Mouse (Mus musculus) forebrain, embryonic 12.5 days (tissue): ENCODE measurements around the gene Ncoa3. TPM values are rescaled to one million over a fixed set of nuclear protein-coding genes. Genes with fewer than 3 reads are reported as not detected.

Source experiments
- ATAC-seq: fragments of 200-750 bp; cut with Nextera tagmentation; 2 replicates; pipeline ENCODE4 v1.8.0; 2017; ENCODE audit warnings: moderate TSS enrichment; ENCODE audit not compliant: low FRiP score
- H3K27ac ChIP-seq: fragments of 300-500 bp; sonication (generic); 2 replicates; pipeline ENCODE4 v1.5.1; 2016; ENCODE audit warnings: mild to moderate bottlenecking
- H3K27me3 ChIP-seq: fragments of 300-500 bp; sonication (generic); 2 replicates; pipeline ENCODE4 v1.6.1; 2016; ENCODE audit warnings: mild to moderate bottlenecking
- H3K36me3 ChIP-seq: fragments of 300-500 bp; sonication (generic); replicated peaks from 2 replicates; pipeline ENCODE4 v1.6.1; 2016; ENCODE audit warnings: mild to moderate bottlenecking
- H3K4me1 ChIP-seq: fragments of 300-500 bp; sonication (generic); 2 replicates; pipeline ENCODE4 v1.6.1; 2016
- H3K4me2 ChIP-seq: fragments of 300-500 bp; sonication (generic); 2 replicates; pipeline ENCODE4 v1.6.1; 2016; ENCODE audit warnings: mild to moderate bottlenecking, moderate library complexity
- H3K4me3 ChIP-seq: fragments of 300-500 bp; sonication (generic); replicated peaks from 2 replicates; pipeline ENCODE4 v1.5.1; 2016; ENCODE audit warnings: mild to moderate bottlenecking
- H3K9ac ChIP-seq: fragments of 300-500 bp; sonication (generic); 2 replicates; pipeline ENCODE4 v1.6.1; 2016; ENCODE audit warnings: mild to moderate bottlenecking
- H3K9me3 ChIP-seq: fragments of 300-500 bp; sonication (generic); 2 replicates; pipeline ENCODE4 v1.6.1; 2016
- WGBS: fragments of 180-500 bp; shearing (Covaris S2); methylation state at CpG from one replicate; pipeline ENCODE4 v1.1.7; 2016; 5-methylcytosine and 5-hydroxymethylcytosine counted together
- polyA plus RNA-seq: library from polyadenylated mRNA; unstranded; fragments of >200 nt; fragmentation: Nextera tagmentation; extraction: Ambion mirVana; gene quantifications from 2 replicates; pipeline ENCODE4 v1.2.1, GENCODE M21; 2016

The Ncoa3 gene
- polyA plus RNA-seq, 1 experiment from 2014 or later, result 12.9 TPM

DNA sequence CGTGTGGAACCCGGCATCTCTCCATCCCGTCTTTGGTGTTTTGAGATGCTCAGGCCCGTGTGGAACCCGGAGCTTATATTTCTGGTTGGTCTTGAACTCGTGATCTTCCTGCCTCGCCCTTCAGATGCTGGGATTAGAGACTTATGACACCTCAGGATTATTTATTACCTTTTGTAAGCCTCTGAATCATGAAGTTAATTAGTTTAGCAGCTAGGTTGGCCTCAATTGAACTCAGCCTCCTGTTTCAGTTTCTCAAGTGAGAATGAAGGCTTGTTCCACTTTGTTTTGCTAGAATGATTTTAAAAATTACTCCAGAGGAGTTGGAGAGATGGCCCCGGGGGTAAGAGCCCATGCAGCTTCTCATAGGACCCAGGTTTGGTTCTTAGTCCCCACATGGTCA is 3.3 kb downstream of the Ncoa3 start:
- H3K27ac ChIP-seq, result no peak overlapping the region
- no peak for ATAC-seq
- H3K4me3 ChIP-seq, result no peak overlapping the region
- no peak overlapping the region for H3K4me2 ChIP-seq
- 92% methylated on average over 8 of the region's 8 CpGs for WGBS
- no peaks in the 10 kb centered on the region for H3K27me3 ChIP-seq
- H3K9ac ChIP-seq, result no peak overlapping the region
- no peaks in the 10 kb centered on the region for H3K9me3 ChIP-seq
- peaks cover 35% of the 10 kb centered on the region for H3K4me1 ChIP-seq
- no peaks in the 10 kb centered on the region for H3K36me3 ChIP-seq

DNA sequence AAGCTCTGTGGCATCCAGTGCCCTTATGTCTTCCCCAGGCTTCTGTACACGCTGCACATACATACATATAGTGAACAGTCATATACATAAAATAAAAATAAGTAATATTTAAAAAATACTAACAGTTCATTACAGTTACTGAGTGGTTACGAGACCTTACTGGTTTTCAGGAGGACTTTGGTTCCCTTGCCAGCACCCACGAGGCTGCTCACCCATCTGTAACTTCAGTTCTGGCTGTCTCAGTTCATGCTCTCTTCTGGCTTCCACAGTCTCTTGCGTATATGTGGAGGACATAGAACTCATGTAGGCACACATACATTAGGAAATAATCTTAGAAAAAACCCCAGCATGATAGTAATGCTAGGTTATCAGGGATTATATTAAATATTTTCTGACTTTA is 3.7 kb downstream of the Ncoa3 start:
- no peaks in the 10 kb centered on the region for H3K9me3 ChIP-seq
- H3K27ac ChIP-seq, result no peak overlapping the region
- H3K4me1 ChIP-seq, result peaks cover 39% of the 10 kb centered on the region
- no peaks in the 10 kb centered on the region for H3K27me3 ChIP-seq
- no peak overlapping the region for H3K4me2 ChIP-seq
- WGBS, result 92% methylated on average over 4 of the region's 4 CpGs
- H3K4me3 ChIP-seq, result no peak overlapping the region
- ATAC-seq, result no peak
- no peaks in the 10 kb centered on the region for H3K36me3 ChIP-seq
- no peak overlapping the region for H3K9ac ChIP-seq

- no peaks in the 10 kb centered on the region for H3K9me3 ChIP-seq
- no peak for ATAC-seq
- H3K4me1 ChIP-seq, result peaks cover 48% of the 10 kb centered on the region
- WGBS, result 91% methylated on average over 8 of the region's 8 CpGs
- no peaks in the 10 kb centered on the region for H3K36me3 ChIP-seq
- H3K4me3 ChIP-seq, result no peak overlapping the region
- no peak overlapping the region for H3K27ac ChIP-seq
- H3K9ac ChIP-seq, result no peak overlapping the region
- no peaks in the 10 kb centered on the region for H3K27me3 ChIP-seq
- no peak overlapping the region for H3K4me2 ChIP-seq
These were observed 5.0 kb downstream of the Ncoa3 start for GRCm38 (mm10) chr2:165997256-165997967.

GRCm38 (mm10) chr2:165998969-165999368 is 6.5 kb downstream of the Ncoa3 start:
- H3K27ac ChIP-seq, result no peak overlapping the region
- ATAC-seq, result no peak
- no peaks in the 10 kb centered on the region for H3K27me3 ChIP-seq
- no peak overlapping the region for H3K4me3 ChIP-seq
- H3K4me1 ChIP-seq, result peaks cover 38% of the 10 kb centered on the region
- WGBS, result 32% methylated on average over 4 of the region's 4 CpGs
- H3K36me3 ChIP-seq, result no peaks in the 10 kb centered on the region
- H3K4me2 ChIP-seq, result no peak overlapping the region
- H3K9ac ChIP-seq, result no peak overlapping the region
- H3K9me3 ChIP-seq, result no peaks in the 10 kb centered on the region

DNA sequence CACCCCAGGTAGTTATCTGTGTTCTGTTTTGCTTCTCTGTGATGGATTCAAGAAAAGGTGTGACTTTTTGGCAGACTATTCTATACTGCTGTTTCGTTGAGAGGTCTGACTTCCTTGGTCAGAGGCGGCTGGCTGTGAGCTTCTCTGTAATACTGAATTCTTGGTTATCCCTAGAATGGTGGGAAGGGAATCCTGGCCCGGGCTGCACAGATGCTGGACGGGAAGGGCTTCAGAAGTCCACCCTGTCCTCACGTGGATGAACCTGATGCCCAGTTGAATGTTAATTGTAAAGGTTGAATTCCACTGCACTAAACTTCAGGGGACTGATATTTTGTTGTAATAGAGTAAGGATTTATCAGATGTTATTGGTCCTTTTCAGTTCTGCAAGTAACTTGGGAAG is 7.4 kb downstream of the Ncoa3 start:
- Histone ChIP-seq H3K27ac (no peak overlapping the region), H3K9me3 (no peaks in the 10 kb centered on the region), H3K36me3 (no peaks in the 10 kb centered on the region), H3K9ac (no peak overlapping the region), H3K4me1 (peaks cover 36% of the 10 kb centered on the region), H3K4me3 (no peak overlapping the region), H3K4me2 (peak overlapping the region; percentile 30; the same call in 1 of the 2 replicates), H3K27me3 (no peaks in the 10 kb centered on the region)
- WGBS, result 4% methylated on average over 5 of the region's 5 CpGs
- ATAC-seq, result no peak

- WGBS, result 6% methylated on average over 5 of the region's 5 CpGs
- Histone ChIP-seq H3K27me3 (no peaks in the 10 kb centered on the region), H3K36me3 (no peaks in the 10 kb centered on the region), H3K9me3 (no peaks in the 10 kb centered on the region), H3K4me2 (peak overlapping the region; percentile 30; the same call in 1 of the 2 replicates), H3K9ac (no peak overlapping the region), H3K4me3 (no peak overlapping the region), H3K27ac (0 out of 2 replicates have a peak overlapping the region, but pooled peaks have one; percentile 68), H3K4me1 (peaks cover 36% of the 10 kb centered on the region)
- no peak for ATAC-seq
These were observed 7.8 kb downstream of the Ncoa3 start for GRCm38 (mm10) chr2:166000242-166000641.

DNA sequence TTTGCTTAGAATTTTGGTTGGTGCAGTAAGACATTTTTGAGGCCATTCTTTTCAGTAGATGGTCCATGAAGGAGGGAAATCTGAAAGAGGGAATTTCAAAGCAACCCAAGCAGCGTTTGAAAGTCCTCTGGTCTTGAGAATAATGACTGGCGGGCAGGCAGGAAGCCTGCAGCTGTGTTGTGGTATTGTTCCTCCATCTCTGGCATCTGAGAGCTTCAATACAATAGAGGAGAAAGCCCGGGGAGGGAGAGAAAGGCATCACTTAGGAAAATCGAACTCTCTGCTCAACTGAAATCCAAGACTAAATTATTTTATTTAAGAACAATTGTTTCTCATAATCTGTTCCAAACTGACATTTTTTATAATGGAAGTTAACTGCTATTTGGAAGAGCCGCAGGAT is 8.3 kb downstream of the Ncoa3 start:
- Histone ChIP-seq H3K9ac (no peak overlapping the region), H3K36me3 (no peaks in the 10 kb centered on the region), H3K4me3 (no peak overlapping the region), H3K4me1 (peaks cover 36% of the 10 kb centered on the region), H3K27me3 (no peaks in the 10 kb centered on the region), H3K27ac (peak overlapping the region; percentile 78), H3K4me2 (peak overlapping the region; percentile 30), H3K9me3 (no peaks in the 10 kb centered on the region)
- 3% methylated on average over 5 of the region's 5 CpGs for WGBS
- no peak for ATAC-seq

DNA sequence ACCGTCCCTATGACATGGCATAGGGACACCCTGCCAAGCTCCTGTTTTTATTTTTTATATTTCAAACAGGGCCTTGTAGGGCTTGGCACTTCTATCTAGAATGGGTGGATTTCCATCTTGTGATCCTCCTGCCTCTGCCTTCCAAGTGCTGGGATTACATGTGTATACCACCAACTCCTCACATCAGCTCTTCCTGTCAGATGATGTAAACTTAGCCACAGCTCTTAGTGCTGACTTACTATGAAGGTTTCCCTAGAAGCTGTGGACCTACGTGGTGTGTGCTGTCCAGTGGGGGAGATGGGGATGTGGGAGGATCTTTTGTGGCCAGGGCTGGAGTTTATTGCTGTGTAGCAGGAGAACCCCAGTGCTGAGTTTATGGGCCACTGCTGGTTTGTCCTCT is 8.9 kb downstream of the Ncoa3 start:
- no peak overlapping the region for H3K4me3 ChIP-seq
- 24% methylated on average over 2 of the region's 2 CpGs for WGBS
- peak overlapping the region; percentile 30 for H3K4me2 ChIP-seq
- H3K9me3 ChIP-seq, result no peaks in the 10 kb centered on the region
- peaks cover 36% of the 10 kb centered on the region for H3K4me1 ChIP-seq
- ATAC-seq, result no peak
- H3K9ac ChIP-seq, result no peak overlapping the region
- H3K27me3 ChIP-seq, result no peaks in the 10 kb centered on the region
- peak overlapping the region; percentile 78 for H3K27ac ChIP-seq
- H3K36me3 ChIP-seq, result no peaks in the 10 kb centered on the region

DNA sequence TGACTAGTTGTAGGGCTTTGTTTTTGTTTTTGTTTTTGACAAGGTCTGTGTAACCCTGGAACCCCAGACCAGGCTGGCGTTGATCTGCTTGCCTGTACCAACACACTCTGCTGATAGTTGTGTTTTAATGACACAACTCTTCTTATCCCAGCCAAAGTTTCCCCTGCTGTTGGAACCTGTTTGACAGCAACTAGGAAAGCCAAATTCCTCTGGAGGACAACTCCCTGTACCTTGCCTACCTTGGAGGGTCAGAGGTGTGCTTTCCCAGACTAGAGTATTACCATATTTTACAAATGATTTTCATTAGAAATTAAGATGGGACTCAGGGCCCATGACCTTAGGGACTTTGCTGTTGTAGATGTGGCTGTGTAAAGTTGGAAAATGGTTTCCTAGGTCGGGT is 9.3 kb downstream of the Ncoa3 start:
- no peaks in the 10 kb centered on the region for H3K9me3 ChIP-seq
- H3K9ac ChIP-seq, result no peak overlapping the region
- no peak overlapping the region for H3K4me2 ChIP-seq
- no peak for ATAC-seq
- 81% methylated on average over 2 of the region's 2 CpGs for WGBS
- H3K36me3 ChIP-seq, result no peaks in the 10 kb centered on the region
- no peaks in the 10 kb centered on the region for H3K27me3 ChIP-seq
- peak overlapping the region; percentile 78 for H3K27ac ChIP-seq
- H3K4me3 ChIP-seq, result no peak overlapping the region
- H3K4me1 ChIP-seq, result peaks cover 36% of the 10 kb centered on the region

GRCm38 (mm10) chr2:166002429-166002828 is 10.0 kb downstream of the Ncoa3 start:
- Histone ChIP-seq H3K27me3 (no peaks in the 10 kb centered on the region), H3K9ac (no peak overlapping the region), H3K4me2 (no peak overlapping the region), H3K9me3 (no peaks in the 10 kb centered on the region), H3K4me3 (no peak overlapping the region), H3K27ac (no peak overlapping the region), H3K36me3 (no peaks in the 10 kb centered on the region), H3K4me1 (peaks cover 36% of the 10 kb centered on the region)
- 76% methylated on average over 4 of the region's 4 CpGs for WGBS
- no peak for ATAC-seq

- H3K27me3 ChIP-seq, result no peaks in the 10 kb centered on the region
- H3K36me3 ChIP-seq, result no peaks in the 10 kb centered on the region
- H3K4me2 ChIP-seq, result no peak overlapping the region
- no peaks in the 10 kb centered on the region for H3K9me3 ChIP-seq
- no peak for ATAC-seq
- no peak overlapping the region for H3K4me3 ChIP-seq
- H3K9ac ChIP-seq, result no peak overlapping the region
- no peak overlapping the region for H3K27ac ChIP-seq
- WGBS, result 91% methylated on average over 1 of the region's 1 CpGs
- peaks cover 36% of the 10 kb centered on the region for H3K4me1 ChIP-seq
These were observed 10.6 kb downstream of the Ncoa3 start for GRCm38 (mm10) chr2:166003004-166003403.

GRCm38 (mm10) chr2:166007046-166007445 is 14.6 kb downstream of the Ncoa3 start:
- peaks cover 26% of the 10 kb centered on the region for H3K4me1 ChIP-seq
- H3K9me3 ChIP-seq, result no peaks in the 10 kb centered on the region
- WGBS, result 80% methylated on average over 6 of the region's 6 CpGs
- H3K4me2 ChIP-seq, result no peak overlapping the region
- no peak overlapping the region for H3K4me3 ChIP-seq
- ATAC-seq, result no peak
- H3K27ac ChIP-seq, result no peak overlapping the region
- H3K27me3 ChIP-seq, result no peaks in the 10 kb centered on the region
- H3K9ac ChIP-seq, result no peak overlapping the region
- H3K36me3 ChIP-seq, result no peaks in the 10 kb centered on the region
